Mouse (Mus musculus): Measurements from ENCODE around the gene Cfhr2. TPM values are rescaled to one million over a fixed set of nuclear protein-coding genes. Genes with fewer than 3 reads are reported as not detected.
"Not testable (repeated sequence)": the region's sequence is repeated elsewhere in the genome, so short reads cannot be mapped to it uniquely, and the experiment has no call there.

Gene Cfhr2
- not detected in 2 replicates for polyA plus RNA-seq (2012; rRNA removed)

DNA sequence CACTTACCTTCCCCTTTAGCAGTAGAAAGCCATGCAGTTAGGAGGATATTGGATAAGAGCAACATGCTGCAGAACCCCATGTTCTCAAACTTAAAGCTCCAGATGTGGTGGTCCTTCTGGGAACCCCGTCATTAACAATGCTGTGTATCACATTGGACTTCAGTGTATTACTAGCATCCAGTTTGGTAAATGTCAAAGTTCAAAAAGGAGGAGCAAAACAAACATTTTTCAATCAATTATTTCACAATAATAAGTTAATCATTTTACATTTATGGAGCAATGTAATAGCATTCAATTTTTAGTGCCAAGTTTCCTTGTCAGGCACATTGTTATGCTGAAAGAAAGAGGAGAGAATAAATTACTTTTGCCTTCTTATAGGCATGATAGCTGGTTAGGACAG, at the start of gene Cfhr2:
TSS of gene Cfhr2 (minus strand) at position 155 of the 400 bp plus-strand sequence.
- H3K4me3 ChIP-seq (ENCODE audit: insufficient read depth, low read length): no peak within 1 kb of the TSS
- no peaks in the 10 kb centered on the region for H3K4me1 ChIP-seq (ENCODE audit: control insufficient read depth, insufficient read depth, low read length)
- H3K27ac ChIP-seq (ENCODE audit: insufficient read depth, low read length): no peak within 1 kb of the TSS
- TF ChIP-seq POLR2A (IDR thresholded peaks at IDR 0.05; ENCODE audit: extremely low read depth, insufficient read depth, low read length) (no peak), CTCF (IDR thresholded peaks at IDR 0.05; ENCODE audit: extremely low read depth, insufficient read depth, low read length) (no peak)

DNA sequence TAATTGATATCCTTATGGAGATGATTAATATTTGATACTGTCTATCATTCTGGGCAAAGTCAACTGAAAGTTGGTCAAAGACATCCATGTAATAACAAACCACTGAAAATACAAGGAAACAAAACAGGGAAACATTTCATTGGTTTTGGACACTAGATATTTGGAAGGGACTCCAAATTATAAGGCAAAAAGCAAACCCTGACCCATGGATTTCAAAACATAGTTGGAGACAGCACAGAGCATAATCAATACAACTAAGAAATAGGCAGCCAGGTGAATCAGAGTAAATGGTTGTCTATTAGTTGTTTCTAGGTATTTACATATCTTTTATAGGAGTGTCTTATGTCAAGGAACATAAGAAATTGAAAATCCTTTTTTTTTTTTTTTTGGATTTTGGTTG, 5.2 kb upstream of the Cfhr2 start:
- no peaks in the 10 kb centered on the region for H3K4me1 ChIP-seq (ENCODE audit: control insufficient read depth, insufficient read depth, low read length)
- H3K27ac ChIP-seq (ENCODE audit: insufficient read depth, low read length): no peak overlapping the region
- no peak overlapping the region for H3K4me3 ChIP-seq (ENCODE audit: insufficient read depth, low read length)
- TF ChIP-seq CTCF (IDR thresholded peaks at IDR 0.05; ENCODE audit: extremely low read depth, insufficient read depth, low read length) (no peak), POLR2A (IDR thresholded peaks at IDR 0.05; ENCODE audit: extremely low read depth, insufficient read depth, low read length) (no peak)

DNA sequence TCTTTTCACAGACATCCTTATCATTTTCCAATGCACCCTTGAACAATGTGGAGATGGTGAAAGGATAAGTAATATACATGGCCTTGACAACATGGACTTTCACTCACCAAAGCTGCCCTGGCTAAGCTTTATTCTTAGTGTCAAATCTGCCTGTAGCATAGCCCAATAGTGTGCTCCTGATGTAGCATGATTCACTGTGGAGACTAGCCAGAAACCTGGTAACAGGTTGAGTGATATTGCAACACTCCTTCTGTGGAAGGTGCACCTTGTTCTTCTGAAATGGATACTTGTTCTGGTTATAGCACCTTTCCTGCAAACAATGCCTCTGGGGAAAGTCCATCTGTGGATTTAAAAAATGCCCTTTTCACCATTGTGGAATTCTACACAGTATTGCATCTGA, 1.7 kb upstream of the Cfhr2 start:
- H3K27ac ChIP-seq (ENCODE audit: insufficient read depth, low read length): no peak overlapping the region
- no peaks in the 10 kb centered on the region for H3K4me1 ChIP-seq (ENCODE audit: control insufficient read depth, insufficient read depth, low read length)
- H3K4me3 ChIP-seq (ENCODE audit: insufficient read depth, low read length): no peak overlapping the region
- TF ChIP-seq CTCF (IDR thresholded peaks at IDR 0.05; ENCODE audit: extremely low read depth, insufficient read depth, low read length): no peak
- no peak for TF ChIP-seq POLR2A (IDR thresholded peaks at IDR 0.05; ENCODE audit: extremely low read depth, insufficient read depth, low read length)

DNA sequence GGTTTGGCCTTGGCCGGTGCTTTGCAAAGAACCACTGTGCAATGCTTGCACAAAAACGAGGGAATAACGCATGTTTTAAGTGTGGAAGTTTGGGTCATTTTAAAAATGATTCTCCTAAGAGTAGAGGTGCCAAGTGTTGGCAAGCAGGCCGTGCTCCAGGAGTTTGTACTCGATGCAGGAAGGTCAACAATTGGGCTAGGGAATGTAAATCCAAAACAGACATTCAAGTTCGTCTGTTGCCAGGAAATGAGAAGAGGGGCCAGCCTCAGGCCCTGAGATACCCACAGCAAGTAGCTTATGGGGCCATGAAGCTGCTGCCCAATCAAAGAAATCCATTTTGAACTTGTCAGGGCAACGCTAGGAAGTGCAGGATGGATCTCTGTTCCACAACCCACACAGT, 18.8 kb downstream of the Cfhr2 start:
- no peak overlapping the region for H3K27ac ChIP-seq (ENCODE audit: insufficient read depth, low read length)
- TF ChIP-seq POLR2A (IDR thresholded peaks at IDR 0.05; ENCODE audit: extremely low read depth, insufficient read depth, low read length) (no peak), CTCF (IDR thresholded peaks at IDR 0.05; ENCODE audit: extremely low read depth, insufficient read depth, low read length) (no peak)
- H3K4me1 ChIP-seq (ENCODE audit: control insufficient read depth, insufficient read depth, low read length): no peaks in the 10 kb centered on the region
- no peak overlapping the region for H3K4me3 ChIP-seq (ENCODE audit: insufficient read depth, low read length)

DNA sequence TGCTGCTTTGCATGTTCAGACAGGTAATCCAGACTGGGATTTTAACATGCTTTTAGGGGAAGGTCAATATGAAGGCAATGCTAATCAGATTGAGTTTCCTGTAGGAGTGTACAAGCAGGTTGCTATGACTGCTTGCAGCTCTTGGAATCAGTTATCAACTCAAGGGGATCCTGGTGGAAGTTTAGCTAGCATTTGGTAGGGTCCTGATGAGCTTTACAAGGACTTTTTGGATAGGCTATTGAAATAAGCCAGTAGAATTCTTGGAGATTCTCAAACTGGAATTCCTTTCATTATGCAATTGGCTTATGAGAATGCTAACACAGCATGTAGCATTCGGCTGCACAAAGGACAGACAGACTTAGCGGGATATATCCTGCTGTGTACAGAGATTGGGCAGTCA, 19.2 kb downstream of the Cfhr2 start:
- Histone ChIP-seq H3K4me3 (ENCODE audit: insufficient read depth, low read length) (no peak overlapping the region), H3K27ac (ENCODE audit: insufficient read depth, low read length) (no peak overlapping the region), H3K4me1 (ENCODE audit: control insufficient read depth, insufficient read depth, low read length) (no peaks in the 10 kb centered on the region)
- TF ChIP-seq POLR2A (IDR thresholded peaks at IDR 0.05; ENCODE audit: extremely low read depth, insufficient read depth, low read length): no peak
- TF ChIP-seq CTCF (IDR thresholded peaks at IDR 0.05; ENCODE audit: extremely low read depth, insufficient read depth, low read length): no peak

DNA sequence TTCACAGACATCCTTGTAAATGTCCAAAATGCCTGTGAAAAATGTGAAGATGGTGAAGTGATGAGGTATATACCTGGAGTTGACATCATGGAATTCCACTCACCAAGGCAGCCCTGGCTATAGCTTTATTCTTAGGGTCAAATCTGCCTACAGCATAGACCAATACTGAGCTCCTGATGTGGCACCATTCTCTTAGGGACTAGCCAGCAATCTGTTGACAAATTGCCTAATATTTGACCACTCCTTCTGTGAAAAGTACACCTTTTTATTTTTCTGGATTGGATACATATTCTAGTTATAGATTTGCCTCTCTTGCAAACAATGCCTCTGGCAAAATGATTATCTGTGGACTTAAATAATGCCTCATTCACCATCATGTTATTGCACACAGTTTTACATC, 49.9 kb downstream of the Cfhr2 start:
- Histone ChIP-seq H3K27ac (ENCODE audit: insufficient read depth, low read length) (no peak overlapping the region), H3K4me1 (ENCODE audit: control insufficient read depth, insufficient read depth, low read length) (no peaks in the 10 kb centered on the region), H3K4me3 (ENCODE audit: insufficient read depth, low read length) (no peak overlapping the region)
- TF ChIP-seq POLR2A (IDR thresholded peaks at IDR 0.05; ENCODE audit: extremely low read depth, insufficient read depth, low read length): no peak
- no peak for TF ChIP-seq CTCF (IDR thresholded peaks at IDR 0.05; ENCODE audit: extremely low read depth, insufficient read depth, low read length)

DNA sequence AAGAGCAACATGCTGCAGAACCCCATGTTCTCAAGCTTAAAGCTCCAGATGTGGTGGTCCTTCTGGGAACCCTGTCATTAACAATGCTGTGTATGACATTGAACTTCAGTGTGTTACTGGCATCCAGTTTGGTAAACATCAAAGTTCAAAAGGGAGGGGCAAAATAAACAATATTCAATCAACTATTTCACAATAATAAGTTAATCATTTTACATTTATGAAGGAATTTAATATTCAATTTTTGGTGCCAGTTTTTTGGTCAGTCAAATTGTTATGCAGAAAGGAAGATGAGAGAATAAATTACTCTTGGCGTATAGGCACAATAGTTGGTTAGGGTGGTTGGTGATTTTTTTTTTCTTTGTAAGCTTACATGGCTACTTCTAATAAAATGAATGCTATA, 77.4 kb downstream of the Cfhr2 start, which contains the start of gene Gm4788:
TSS of gene Gm4788 (minus strand) at position 101 of the 400 bp plus-strand sequence.
- H3K27ac ChIP-seq (ENCODE audit: insufficient read depth, low read length): no peak within 1 kb of the TSS
- no peaks in the 10 kb centered on the region for H3K4me1 ChIP-seq (ENCODE audit: control insufficient read depth, insufficient read depth, low read length)
- no peak within 1 kb of the TSS for H3K4me3 ChIP-seq (ENCODE audit: insufficient read depth, low read length)
- TF ChIP-seq POLR2A (IDR thresholded peaks at IDR 0.05; ENCODE audit: extremely low read depth, insufficient read depth, low read length): no peak
- no peak for TF ChIP-seq CTCF (IDR thresholded peaks at IDR 0.05; ENCODE audit: extremely low read depth, insufficient read depth, low read length)

DNA sequence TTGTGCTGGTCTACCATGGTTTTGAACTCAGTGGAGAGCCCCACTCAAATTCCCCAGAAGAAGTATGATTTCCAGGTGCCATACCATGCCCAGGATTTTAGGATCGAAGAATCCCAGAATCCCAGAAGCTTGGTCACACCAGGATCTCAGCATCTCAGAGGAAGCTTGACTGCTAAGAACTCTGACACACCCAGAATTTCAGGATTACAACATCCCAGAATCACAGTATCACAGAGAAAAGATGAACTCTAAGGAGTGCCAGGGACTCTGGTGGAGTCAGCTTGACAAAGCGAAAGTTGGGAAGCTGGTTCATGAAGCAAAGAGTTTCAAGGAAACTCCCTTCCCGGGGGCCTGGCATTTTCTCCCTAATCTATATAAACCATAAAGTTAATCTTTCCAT, 88.6 kb downstream of the Cfhr2 start:
- H3K4me3 ChIP-seq (ENCODE audit: insufficient read depth, low read length); H3K27ac ChIP-seq (ENCODE audit: insufficient read depth, low read length); H3K4me1 ChIP-seq (ENCODE audit: control insufficient read depth, insufficient read depth, low read length): not testable (repeated sequence)

Other genes with a start within 250 kb of the Cfhr2 start
- not detected in 2 replicates for gene Gm4788, start 77.5 kb downstream of the Cfhr2 start, polyA plus RNA-seq (2012; rRNA removed)

Measured in cortical plate, adult 2 months (tissue).